Mouse (Mus musculus) hindbrain, embryonic 11.5 days (tissue): ENCODE measurements around the gene Abhd12. TPM values are rescaled to one million over a fixed set of nuclear protein-coding genes. Genes with fewer than 3 reads are reported as not detected.

ENCODE experiments used
- ATAC-seq: fragments of 200-750 bp; cut with Nextera tagmentation; 2 replicates; pipeline ENCODE4 v1.8.0; 2017; ENCODE audit warnings: mild to moderate bottlenecking, moderate TSS enrichment, moderate library complexity; ENCODE audit not compliant: low FRiP score
- DNase-seq: peaks from one replicate; pipeline ENCODE4 v3.0.0-alpha.2; 2015; ENCODE audit warnings: low spot score
- H3K27ac ChIP-seq: fragments of 300-500 bp; sonication (generic); 2 replicates; pipeline ENCODE4 v1.5.1; 2014; ENCODE audit warnings: mild to moderate bottlenecking, low read depth, low read length
- H3K27me3 ChIP-seq: fragments of 300-500 bp; sonication (generic); 2 replicates; pipeline ENCODE4 v1.6.1; 2014; ENCODE audit warnings: mild to moderate bottlenecking, low read length, moderate library complexity, mixed read lengths; ENCODE audit not compliant: control insufficient read depth, insufficient read depth
- H3K36me3 ChIP-seq: fragments of 300-500 bp; sonication (generic); 2 replicates; pipeline ENCODE4 v1.6.1; 2014; ENCODE audit warnings: mild to moderate bottlenecking, low read length, moderate library complexity, mixed read lengths; ENCODE audit not compliant: control insufficient read depth, insufficient read depth
- H3K4me1 ChIP-seq: fragments of 300-500 bp; sonication (generic); replicated peaks from 2 replicates; pipeline ENCODE4 v1.6.1; 2014; ENCODE audit warnings: low read length, mixed read lengths; ENCODE audit not compliant: control insufficient read depth, insufficient read depth
- H3K4me2 ChIP-seq: fragments of 300-500 bp; sonication (generic); replicated peaks from 2 replicates; pipeline ENCODE4 v1.6.1; 2014; ENCODE audit warnings: mild to moderate bottlenecking, low read depth, low read length
- H3K4me3 ChIP-seq: fragments of 300-500 bp; sonication (generic); 2 replicates; pipeline ENCODE4 v1.5.1; 2014; ENCODE audit warnings: low read depth, low read length
- H3K9ac ChIP-seq: fragments of 300-500 bp; sonication (generic); 2 replicates; pipeline ENCODE4 v1.6.1; 2014; ENCODE audit warnings: low read depth, low read length
- H3K9me3 ChIP-seq: fragments of 300-500 bp; sonication (generic); 2 replicates; pipeline ENCODE4 v1.6.1; 2016; ENCODE audit warnings: low read length; ENCODE audit not compliant: control insufficient read depth
- WGBS: fragments of 180-500 bp; shearing (Covaris S2); extraction: QIAGEN DNeasy Blood & Tissue Kit; methylation state at CpG from one replicate; pipeline ENCODE4 v1.1.7; 2014; 5-methylcytosine and 5-hydroxymethylcytosine counted together
- polyA plus RNA-seq: library from polyadenylated mRNA; unstranded; fragments of >200 nt; fragmentation: Nextera tagmentation; extraction: Ambion mirVana; gene quantifications from 2 replicates; pipeline ENCODE4 v1.2.1, GENCODE M21; 2014

The Abhd12 gene
- polyA plus RNA-seq, 1 experiment from 2014 or later, result 56.2 TPM

DNA sequence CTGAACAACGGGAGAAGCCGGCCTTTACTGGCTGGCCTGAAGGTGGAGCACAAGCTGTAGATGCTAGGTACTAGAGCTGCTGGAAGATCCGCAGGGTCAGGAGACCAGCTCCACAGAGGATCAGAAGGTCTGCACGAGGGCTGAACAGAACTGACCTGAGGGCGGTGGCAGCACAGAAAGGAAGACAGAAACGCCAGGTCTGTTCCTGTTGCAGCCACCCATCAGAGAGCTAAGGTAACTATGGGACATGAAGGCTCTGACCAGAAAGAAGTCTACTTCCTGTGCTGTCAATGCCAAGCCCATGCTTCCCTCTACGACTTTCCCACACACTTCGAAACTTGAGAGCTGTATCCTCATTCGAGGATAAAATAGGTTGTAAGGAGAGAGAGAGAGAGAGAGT lies 53.3 kb downstream of the Abhd12 start:
- DNase-seq, result no peak
- no peaks in the 10 kb centered on the region for H3K9me3 ChIP-seq
- no peak for ATAC-seq
- H3K36me3 ChIP-seq, result no peaks in the 10 kb centered on the region
- 77% methylated on average over 9 of the region's 9 CpGs for WGBS
- H3K4me3 ChIP-seq, result no peak overlapping the region
- no peak overlapping the region for H3K9ac ChIP-seq
- no peaks in the 10 kb centered on the region for H3K4me1 ChIP-seq
- no peak overlapping the region for H3K27ac ChIP-seq
- H3K27me3 ChIP-seq, result no peaks in the 10 kb centered on the region
- no peak overlapping the region for H3K4me2 ChIP-seq

DNA sequence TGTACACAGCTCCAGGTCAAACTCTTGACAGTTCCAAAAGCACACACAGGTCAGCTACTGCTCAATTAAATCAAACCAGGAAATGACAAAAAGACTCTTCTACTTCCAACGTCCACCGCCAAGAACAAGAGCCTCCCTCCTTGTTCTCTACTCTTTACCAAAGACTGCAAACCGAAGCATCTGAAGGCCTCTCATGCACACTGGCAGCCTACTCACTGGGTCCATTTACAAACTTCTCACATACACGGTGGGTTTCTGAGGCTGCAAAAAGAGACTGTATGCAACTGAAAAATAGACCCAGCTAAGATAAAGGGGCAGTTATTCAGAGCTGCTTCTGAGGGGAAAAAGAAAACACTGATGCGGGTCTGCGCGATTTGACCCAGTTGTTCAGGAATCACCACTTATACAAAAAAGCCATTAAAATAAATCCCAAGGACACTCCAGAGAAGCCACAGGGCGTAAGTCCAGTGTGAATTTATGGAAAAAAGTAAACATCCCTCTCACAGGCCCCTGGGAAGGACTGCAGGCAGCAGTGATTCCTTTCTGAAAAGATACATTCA lies 57.0 kb downstream of the Abhd12 start:
- ATAC-seq (0 out of 2 replicates have a peak, but pooled peaks have one; percentile 27), DNase-seq (no peak)
- WGBS, result 85% methylated on average over 8 of the region's 8 CpGs
- no peak overlapping the region for H3K27ac ChIP-seq
- H3K9ac ChIP-seq, result no peak overlapping the region
- no peak overlapping the region for H3K4me3 ChIP-seq
- H3K36me3 ChIP-seq, result no peaks in the 10 kb centered on the region
- no peak overlapping the region for H3K4me2 ChIP-seq
- no peaks in the 10 kb centered on the region for H3K9me3 ChIP-seq
- no peaks in the 10 kb centered on the region for H3K4me1 ChIP-seq
- no peaks in the 10 kb centered on the region for H3K27me3 ChIP-seq

GRCm38 (mm10) chr2:150844798-150845197 lies 59.7 kb downstream of the Abhd12 start:
- no peaks in the 10 kb centered on the region for H3K9me3 ChIP-seq
- no peaks in the 10 kb centered on the region for H3K27me3 ChIP-seq
- no peaks in the 10 kb centered on the region for H3K4me1 ChIP-seq
- no peak for ATAC-seq
- no peak overlapping the region for H3K9ac ChIP-seq
- no peaks in the 10 kb centered on the region for H3K36me3 ChIP-seq
- no peak overlapping the region for H3K27ac ChIP-seq
- no peak overlapping the region for H3K4me3 ChIP-seq
- 87% methylated on average over 1 of the region's 1 CpGs for WGBS
- no peak overlapping the region for H3K4me2 ChIP-seq
- DNase-seq, result no peak

DNA sequence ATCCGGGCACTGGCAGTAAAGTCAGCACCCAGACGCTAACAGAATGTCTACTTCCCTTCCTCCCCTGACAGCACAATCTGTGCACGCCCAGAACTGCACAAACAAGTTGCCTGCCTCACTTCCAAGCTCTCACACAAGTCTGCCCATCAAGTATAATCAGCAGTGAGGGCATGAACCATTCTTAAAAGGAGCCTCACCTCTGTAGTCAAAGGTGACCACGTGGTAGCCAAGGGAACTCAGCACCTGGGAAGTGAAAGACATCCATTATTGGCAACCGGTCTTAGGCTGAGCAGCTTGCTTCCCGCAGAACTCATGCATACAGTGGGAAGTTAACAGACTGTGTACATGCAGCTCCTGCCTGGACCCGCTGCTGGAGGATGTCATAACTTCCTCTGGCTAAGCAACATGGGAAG lies 62.5 kb downstream of the Abhd12 start:
- Histone ChIP-seq H3K4me1 (no peaks in the 10 kb centered on the region), H3K9me3 (no peaks in the 10 kb centered on the region), H3K9ac (no peak overlapping the region), H3K27me3 (no peaks in the 10 kb centered on the region), H3K27ac (no peak overlapping the region), H3K4me3 (no peak overlapping the region), H3K4me2 (no peak overlapping the region), H3K36me3 (no peaks in the 10 kb centered on the region)
- DNase-seq, result no peak
- WGBS, result 90% methylated on average over 7 of the region's 7 CpGs
- ATAC-seq, result no peak

DNA sequence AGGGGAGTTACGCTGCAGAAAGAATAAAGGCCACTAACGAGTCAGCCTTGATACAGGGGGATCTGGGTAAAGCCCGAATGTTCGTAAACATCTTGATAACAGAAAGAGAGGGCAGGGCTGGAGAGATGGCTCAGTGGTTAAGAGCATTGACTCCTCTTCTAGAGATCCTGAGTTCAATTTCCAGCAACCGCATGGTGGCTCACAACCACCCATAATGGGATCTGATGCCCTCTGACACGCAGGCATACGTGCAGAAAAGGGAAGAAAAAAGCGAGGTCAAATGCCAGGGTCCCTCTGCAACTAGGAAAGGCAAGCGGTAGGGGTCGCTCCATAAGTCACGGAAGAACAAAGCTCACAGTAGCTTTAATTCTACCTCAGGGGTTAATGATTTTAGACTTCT lies 63.4 kb downstream of the Abhd12 start:
- no peaks in the 10 kb centered on the region for H3K9me3 ChIP-seq
- WGBS, result 61% methylated on average over 11 of the region's 11 CpGs
- ATAC-seq, result no peak
- H3K4me3 ChIP-seq, result no peak overlapping the region
- H3K4me1 ChIP-seq, result no peaks in the 10 kb centered on the region
- no peaks in the 10 kb centered on the region for H3K36me3 ChIP-seq
- no peak overlapping the region for H3K4me2 ChIP-seq
- no peak for DNase-seq
- H3K27me3 ChIP-seq, result no peaks in the 10 kb centered on the region
- H3K27ac ChIP-seq, result no peak overlapping the region
- no peak overlapping the region for H3K9ac ChIP-seq

DNA sequence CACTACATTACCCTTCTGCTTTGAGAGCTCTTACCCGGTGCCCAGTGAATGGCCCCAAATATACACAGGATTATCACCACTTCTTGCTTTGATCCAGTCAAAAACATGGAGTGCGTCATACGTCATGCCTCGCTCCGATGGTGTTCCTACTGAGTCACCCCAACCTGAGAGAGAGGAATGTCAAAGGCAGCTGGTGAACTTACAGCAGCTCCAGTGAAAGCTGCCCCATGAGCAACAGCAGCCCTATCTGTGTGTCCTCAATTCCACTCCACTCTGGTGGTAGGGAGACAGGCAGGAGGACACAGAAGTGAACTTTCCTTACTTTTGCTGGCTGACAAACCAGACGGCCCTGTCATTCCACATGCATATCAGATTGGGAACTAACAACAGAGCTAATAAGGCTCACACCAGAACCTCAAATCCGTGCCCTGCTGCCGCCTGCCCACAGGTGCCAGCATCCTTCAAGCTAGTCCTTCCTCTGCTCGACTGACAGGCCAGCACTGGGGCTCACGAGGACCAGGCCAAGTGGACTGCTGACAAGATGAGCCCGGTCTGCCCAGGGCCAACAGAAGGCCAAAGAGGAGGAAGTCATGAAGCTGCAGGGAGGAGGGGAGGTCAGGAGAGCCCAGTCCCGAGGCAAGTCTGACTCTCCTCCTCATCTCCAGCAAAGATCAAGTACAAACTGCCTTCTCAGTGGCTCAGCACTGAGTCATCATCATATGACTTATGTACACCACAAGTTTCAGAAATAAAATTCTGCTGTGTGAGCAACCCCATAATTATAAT lies 64.7 kb downstream of the Abhd12 start:
- no peaks in the 10 kb centered on the region for H3K36me3 ChIP-seq
- WGBS, result 86% methylated on average over 12 of the region's 12 CpGs

GRCm38 (mm10) chr2:150837781-150838180 lies 66.8 kb downstream of the Abhd12 start:
- ATAC-seq (no peak), DNase-seq (no peak)
- Histone ChIP-seq H3K27me3 (no peaks in the 10 kb centered on the region), H3K9ac (no peak overlapping the region), H3K27ac (no peak overlapping the region), H3K36me3 (no peaks in the 10 kb centered on the region), H3K9me3 (no peaks in the 10 kb centered on the region), H3K4me1 (no peaks in the 10 kb centered on the region), H3K4me3 (no peak overlapping the region), H3K4me2 (no peak overlapping the region)
- WGBS, result 100% methylated on average over 3 of the region's 3 CpGs

More for the DNA sequence above, 64.7 kb downstream of the Abhd12 start:
- no peak for DNase-seq
- Histone ChIP-seq H3K4me2 (no peak overlapping the region), H3K27ac (no peak overlapping the region), H3K4me3 (no peak overlapping the region), H3K9ac (no peak overlapping the region), H3K27me3 (no peaks in the 10 kb centered on the region), H3K4me1 (no peaks in the 10 kb centered on the region), H3K9me3 (no peaks in the 10 kb centered on the region)
- ATAC-seq, result no peak

GRCm38 (mm10) chr2:150836906-150837305 lies 67.6 kb downstream of the Abhd12 start:
- WGBS, result 78% methylated on average over 15 of the region's 15 CpGs
- no peak overlapping the region for H3K27ac ChIP-seq
- no peak overlapping the region for H3K9ac ChIP-seq
- ATAC-seq (no peak), DNase-seq (no peak)
- no peaks in the 10 kb centered on the region for H3K27me3 ChIP-seq
- no peak overlapping the region for H3K4me2 ChIP-seq
- no peaks in the 10 kb centered on the region for H3K4me1 ChIP-seq
- H3K36me3 ChIP-seq, result no peaks in the 10 kb centered on the region
- no peak overlapping the region for H3K4me3 ChIP-seq
- no peaks in the 10 kb centered on the region for H3K9me3 ChIP-seq

- Histone ChIP-seq H3K4me2 (no peak overlapping the region), H3K27me3 (no peaks in the 10 kb centered on the region), H3K27ac (no peak overlapping the region), H3K4me1 (no peaks in the 10 kb centered on the region), H3K9me3 (no peaks in the 10 kb centered on the region), H3K36me3 (no peaks in the 10 kb centered on the region), H3K9ac (no peak overlapping the region), H3K4me3 (no peak overlapping the region)
- ATAC-seq (no peak), DNase-seq (no peak)
- WGBS, result 92% methylated on average over 4 of the region's 4 CpGs
Observed at GRCm38 (mm10) chr2:150835975-150836374, 68.6 kb downstream of the Abhd12 start.
